Comparison of ENCODE assay signal across 20 mouse cellular contexts in the genomic region with DNA sequence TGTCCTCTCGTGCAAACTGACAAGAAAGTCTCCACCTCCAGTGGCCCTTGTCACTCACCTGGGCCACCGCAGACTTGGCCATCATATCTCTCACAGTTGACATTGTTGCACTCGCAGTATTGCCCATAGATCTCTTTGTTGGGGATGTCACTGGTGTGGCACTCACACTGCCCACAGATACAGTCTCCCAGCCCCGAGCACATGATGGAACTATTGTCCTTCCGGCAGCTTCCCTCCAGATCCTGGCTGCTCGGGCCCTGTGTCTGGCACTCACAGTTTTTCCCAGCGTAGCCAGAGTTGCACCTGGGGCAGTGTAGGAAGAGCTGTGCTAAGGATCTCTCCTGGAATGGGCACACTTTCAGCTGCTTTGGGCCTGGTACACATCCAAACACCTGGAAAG. TPM values are rescaled to one million over a fixed set of nuclear protein-coding genes. Genes with fewer than 3 reads are reported as not detected.
DNase-seq lines count a peak whose midpoint lies in the region.
"Had no signal": no experiment of that assay in that cellular context is flagged by ENCODE, and none has a peak within 500 bp of the region (broad histone marks: within the 10 kb centered on the region; RNA-seq: fewer than 3 reads in every experiment).

No protein-coding gene starts in this region.

- no peaks in the 10 kb centered on the region for H3K36me3 ChIP-seq in heart, embryonic 10.5 days
- H3K36me3 ChIP-seq: G1E had no signal

- no peaks in the 10 kb centered on the region for H3K4me1 ChIP-seq in heart, embryonic 10.5 days

- H3K27me3 ChIP-seq in heart, embryonic 10.5 days (ENCODE audit: insufficient read depth, poor library complexity, severe bottlenecking): peaks cover 8% of the 10 kb centered on the region
- H3K27me3 ChIP-seq: Patski had no signal

- no peak overlapping the region for H3K27ac ChIP-seq in heart, embryonic 10.5 days

- 78% methylated on average over 7 of the region's 7 CpGs for WGBS in heart, embryonic 10.5 days

- peak; percentile 76 for DNase-seq in heart, adult 11 months
- no peak for DNase-seq in heart, embryonic 10.5 days (ENCODE audit: low spot score)
- peak; percentile 30 for DNase-seq in testis, postnatal 10 days (ENCODE audit: low spot score)
- no peak for DNase-seq in testis, postnatal 14 days (ENCODE audit: low spot score)
- DNase-seq in urinary bladder, postnatal 4 days (ENCODE audit: low spot score in 2 of 2): peak; percentile 13 to 53
- DNase-seq in urinary bladder, postnatal 10 days (ENCODE audit: low spot score): no peak
- DNase-seq: adrenal gland, adult 2 months; adrenal gland, adult 8-10 months; adrenal gland, postnatal 10 days; adrenal gland, postnatal 14 days; adrenal gland, postnatal 25 days; adrenal gland, postnatal 36 days; B cell, adult 2 months; cerebellum, adult 11 months; cerebellum, adult 11-12 months; cerebellum, adult 18-20 months had no signal

- no peak overlapping the region for H3K4me3 ChIP-seq in heart, embryonic 10.5 days

- no peaks in the 10 kb centered on the region for H3K9me3 ChIP-seq in heart, embryonic 10.5 days

RNA-seq across cellular contexts. Expression of a gene that starts 16.7 kb away (rescaled TPM):
- not detected in 2 replicates for polyA plus RNA-seq in heart, embryonic 10.5 days (2016; fragmentation: Nextera tagmentation; extraction: Ambion mirVana)
- polyA plus RNA-seq: activated CD4-positive, CD25-positive, alpha-beta regulatory T cell, adult 4 months; adrenal gland, adult 2 months; CD4-positive, CD25-positive, alpha-beta regulatory T cell, adult 4 months; G1E had no signal

RNA-seq across cellular contexts. Expression of a gene that starts 40.7 kb away (rescaled TPM):
- polyA plus RNA-seq in heart, embryonic 10.5 days (2016; fragmentation: Nextera tagmentation; extraction: Ambion mirVana): 2.5 and 5.5 TPM in 2 replicates
- polyA plus RNA-seq: adrenal gland, adult 2 months; CD4-positive, CD25-positive, alpha-beta regulatory T cell, adult 4 months; G1E had no signal

Comparison
In these comparisons a context has a peak if more than half of its experiments do, and no peak if none do; other contexts are left out.
1. DNase-seq: peak in heart, adult 11 months (single experiment), testis, postnatal 10 days (single experiment) and urinary bladder, postnatal 4 days (2 of 2); none in heart, embryonic 10.5 days (single experiment), testis, postnatal 14 days (single experiment) and urinary bladder, postnatal 10 days (single experiment).